Mouse (Mus musculus): ENCODE measurements around the gene Fbxo45. TPM values are rescaled to one million over a fixed set of nuclear protein-coding genes. Genes with fewer than 3 reads are reported as not detected.
"Not testable (repeated sequence)": the region's sequence is repeated elsewhere in the genome, so short reads cannot be mapped to it uniquely, and the experiment has no call there.

Gene Fbxo45
- polyA plus RNA-seq, 1 experiment from 2014 or later = 11.5 TPM

DNA sequence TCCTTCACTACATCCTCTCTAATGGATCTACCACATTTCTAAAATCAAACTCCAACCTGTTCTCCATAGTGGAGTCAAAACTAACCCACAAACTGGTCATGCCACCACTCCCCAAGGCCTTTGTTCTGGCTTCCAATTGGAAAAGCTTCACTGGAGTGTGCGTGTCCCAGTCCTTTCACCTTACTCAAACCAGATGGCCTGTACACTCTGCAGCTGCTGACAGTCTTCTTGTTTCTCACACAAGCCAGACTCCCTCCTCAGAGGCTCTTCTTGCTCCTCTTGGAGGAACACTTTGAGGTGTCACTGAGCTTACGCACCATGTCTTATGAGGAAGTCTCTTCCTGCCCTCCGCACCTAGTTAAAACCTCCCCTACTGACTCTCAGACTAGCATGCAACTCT is 3.1 kb downstream of the Fbxo45 start:
- Histone ChIP-seq H3K9me3 (no peaks in the 10 kb centered on the region), H3K9ac (no peak overlapping the region), H3K4me1 (replicated peaks) (peaks cover 8% of the 10 kb centered on the region), H3K4me2 (replicated peaks) (no peak overlapping the region), H3K27me3 (replicated peaks) (no peaks in the 10 kb centered on the region), H3K4me3 (replicated peaks) (no peak overlapping the region), H3K27ac (no peak overlapping the region), H3K36me3 (no peaks in the 10 kb centered on the region)
- ATAC-seq = no peak
- WGBS = 86% methylated on average over 3 of the region's 3 CpGs

DNA sequence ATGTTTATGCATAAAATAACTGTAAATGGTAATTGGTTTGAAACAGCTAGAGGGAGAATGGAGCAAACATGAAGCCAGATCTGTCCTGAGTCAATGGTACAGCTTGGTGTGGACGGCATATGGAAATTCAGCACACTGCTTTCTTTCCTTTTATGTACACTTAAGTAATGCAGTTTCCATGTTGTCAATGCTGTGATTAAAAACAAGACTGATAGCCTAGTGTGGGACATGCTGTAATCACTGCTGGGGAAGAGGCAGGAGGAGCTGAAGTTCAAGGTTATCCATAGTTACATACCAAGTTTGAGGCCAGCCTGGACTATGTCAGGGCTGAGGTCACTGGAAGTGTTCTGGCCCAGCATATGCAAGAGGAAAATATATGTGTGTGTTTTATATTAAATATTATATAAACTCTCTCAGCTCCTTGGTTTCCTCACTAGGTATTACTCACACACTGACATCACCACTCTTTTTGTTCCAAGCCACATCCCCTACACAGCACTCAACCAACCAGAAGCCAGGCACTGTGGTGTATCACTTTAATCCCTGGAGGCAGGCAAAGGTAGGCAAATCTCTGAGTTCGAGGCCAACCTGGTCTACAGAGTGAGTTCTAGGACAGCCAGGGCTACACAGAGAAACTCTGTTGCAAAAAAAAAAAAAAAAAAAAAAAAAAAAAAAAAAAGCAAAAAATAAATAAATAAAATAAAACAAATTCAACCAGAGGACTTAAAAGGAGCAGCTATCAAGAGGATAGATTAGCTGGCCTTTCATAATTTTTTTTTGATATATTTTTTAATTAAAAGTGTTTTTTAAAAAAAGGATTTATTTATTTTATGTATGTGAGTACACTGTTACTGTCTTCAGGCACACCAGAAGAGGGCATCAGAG is 7.3 kb downstream of the Fbxo45 start:
- Histone ChIP-seq H3K9ac (no peak overlapping the region), H3K4me2 (replicated peaks) (no peak overlapping the region), H3K4me1 (replicated peaks) (no peaks in the 10 kb centered on the region; the same call in 1 of the 2 replicates), H3K4me3 (replicated peaks) (no peak overlapping the region), H3K9me3 (no peaks in the 10 kb centered on the region), H3K27ac (no peak overlapping the region), H3K27me3 (replicated peaks) (no peaks in the 10 kb centered on the region), H3K36me3 (0 out of 2 replicates have a peak, but pooled peaks cover 14% of the 10 kb centered on the region)
- 92% methylated on average over 2 of the region's 2 CpGs for WGBS
- no peak for ATAC-seq

DNA sequence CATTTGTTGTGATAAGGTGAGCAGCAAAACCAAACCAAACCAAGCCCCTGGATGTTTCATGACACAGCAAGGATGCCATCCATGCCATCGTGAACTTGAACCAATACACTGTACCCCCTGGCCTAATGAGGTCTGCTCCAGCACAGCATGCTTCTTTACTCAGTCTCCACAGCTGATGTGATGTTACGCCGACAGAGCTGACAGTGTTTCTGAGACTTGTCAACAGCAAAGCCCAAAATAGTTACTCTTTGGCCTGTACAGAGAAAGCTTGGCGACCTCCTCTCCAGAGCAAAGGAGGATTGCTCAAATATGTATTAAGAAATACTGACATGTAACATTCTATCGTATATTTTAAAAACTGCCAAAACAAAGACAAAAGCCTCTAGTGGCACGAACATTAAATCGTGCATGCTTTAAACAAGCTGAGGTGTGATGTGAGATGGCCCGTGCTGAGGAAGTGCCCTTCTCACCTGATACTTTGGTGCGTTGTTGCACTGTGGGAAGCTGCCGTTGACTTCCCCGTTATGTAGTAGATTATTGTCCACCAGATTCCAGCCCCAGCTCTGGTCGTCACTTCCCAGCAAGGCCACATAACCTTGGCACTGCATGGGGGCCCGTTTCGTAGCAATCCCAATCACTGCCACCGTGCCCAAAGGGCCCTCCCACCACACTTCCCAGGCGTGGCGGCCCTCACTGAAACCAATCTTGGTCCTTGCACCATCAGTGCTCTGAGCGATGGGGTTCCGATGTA is 8.9 kb downstream of the Fbxo45 start:
- H3K36me3 ChIP-seq = 0 out of 2 replicates have a peak, but pooled peaks cover 14% of the 10 kb centered on the region
- WGBS = 90% methylated on average over 19 of the region's 19 CpGs
- ATAC-seq = no peak
- no peaks in the 10 kb centered on the region for H3K27me3 ChIP-seq (replicated peaks)
- no peak overlapping the region for H3K4me3 ChIP-seq (replicated peaks)
- no peak overlapping the region for H3K27ac ChIP-seq
- H3K9ac ChIP-seq = no peak overlapping the region
- no peaks in the 10 kb centered on the region for H3K4me1 ChIP-seq (replicated peaks)
- no peaks in the 10 kb centered on the region for H3K9me3 ChIP-seq
- no peak overlapping the region for H3K4me2 ChIP-seq (replicated peaks)

DNA sequence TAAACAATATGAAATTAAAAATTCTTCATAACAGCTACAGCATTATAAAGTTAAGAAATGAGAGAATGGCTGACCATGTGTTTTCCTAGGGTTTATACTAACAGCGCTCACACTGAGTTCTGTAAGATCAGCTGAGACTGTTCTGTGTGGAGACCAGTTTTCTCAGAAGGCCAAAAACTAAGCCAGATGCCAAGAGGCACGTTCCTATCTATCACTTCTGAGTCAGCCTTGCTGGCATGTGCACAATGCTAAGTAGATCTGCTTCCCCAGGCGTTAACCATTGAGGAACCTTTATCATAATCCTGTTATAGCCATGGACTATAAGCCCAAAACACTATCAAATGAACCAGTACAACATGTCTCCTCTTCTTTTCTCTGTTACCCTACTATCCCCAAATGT is 14.9 kb downstream of the Fbxo45 start:
- 81% methylated on average over 3 of the region's 3 CpGs for WGBS
- not testable (repeated sequence) for H3K4me2 ChIP-seq (replicated peaks); H3K27ac ChIP-seq; H3K36me3 ChIP-seq; ATAC-seq; H3K4me3 ChIP-seq (replicated peaks); H3K27me3 ChIP-seq (replicated peaks); H3K4me1 ChIP-seq (replicated peaks); H3K9me3 ChIP-seq; H3K9ac ChIP-seq

DNA sequence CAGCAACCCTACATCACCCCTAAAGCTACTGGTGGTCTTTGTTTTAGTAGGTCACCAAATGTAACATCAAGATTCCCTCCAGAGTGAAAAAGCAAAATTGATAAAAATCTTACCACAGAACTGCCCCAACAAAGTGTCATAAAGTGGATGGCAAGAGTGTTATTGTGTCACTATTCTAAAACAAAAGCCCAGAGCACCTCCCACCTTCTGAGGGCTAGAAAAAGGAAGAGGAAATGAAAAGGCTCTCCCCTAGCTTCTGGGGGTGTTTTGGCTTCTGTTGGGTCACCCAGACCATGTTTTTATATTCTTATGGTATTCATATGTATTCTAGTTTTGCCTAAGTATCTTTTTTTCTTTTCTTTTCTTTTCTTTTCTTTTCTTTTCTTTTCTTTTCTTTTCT is 24.6 kb downstream of the Fbxo45 start:
- H3K9ac ChIP-seq = no peak overlapping the region
- ATAC-seq = no peak
- H3K9me3 ChIP-seq = no peaks in the 10 kb centered on the region
- H3K4me1 ChIP-seq (replicated peaks) = no peaks in the 10 kb centered on the region
- no peak overlapping the region for H3K4me3 ChIP-seq (replicated peaks)
- H3K36me3 ChIP-seq = no peaks in the 10 kb centered on the region
- H3K27me3 ChIP-seq (replicated peaks) = no peaks in the 10 kb centered on the region
- no peak overlapping the region for H3K4me2 ChIP-seq (replicated peaks)
- no peak overlapping the region for H3K27ac ChIP-seq

DNA sequence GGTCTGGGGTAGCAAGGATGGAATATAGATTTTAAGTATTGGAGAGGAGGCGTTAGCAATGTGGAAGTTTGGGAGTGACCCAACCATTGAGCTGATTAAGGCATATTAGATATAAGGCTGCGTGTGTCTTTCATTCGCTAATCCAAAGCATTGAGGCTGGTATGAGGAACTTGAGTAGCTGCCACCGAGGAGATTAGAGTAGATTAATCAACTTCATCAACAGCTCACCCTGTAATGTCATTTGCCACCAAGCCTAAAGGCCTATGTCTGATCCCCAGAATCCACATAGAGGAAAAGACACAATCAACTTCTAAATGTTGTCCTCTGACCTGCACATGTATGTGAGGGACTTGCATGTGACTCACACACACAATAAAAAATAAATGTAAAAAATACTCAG is 25.2 kb downstream of the Fbxo45 start:
- Histone ChIP-seq H3K4me3 (replicated peaks) (no peak overlapping the region), H3K4me2 (replicated peaks) (no peak overlapping the region), H3K27ac (no peak overlapping the region), H3K9me3 (no peaks in the 10 kb centered on the region), H3K36me3 (no peaks in the 10 kb centered on the region), H3K27me3 (replicated peaks) (no peaks in the 10 kb centered on the region), H3K9ac (no peak overlapping the region), H3K4me1 (replicated peaks) (no peaks in the 10 kb centered on the region)
- WGBS = 81% methylated on average over 4 of the region's 4 CpGs
- ATAC-seq = no peak

DNA sequence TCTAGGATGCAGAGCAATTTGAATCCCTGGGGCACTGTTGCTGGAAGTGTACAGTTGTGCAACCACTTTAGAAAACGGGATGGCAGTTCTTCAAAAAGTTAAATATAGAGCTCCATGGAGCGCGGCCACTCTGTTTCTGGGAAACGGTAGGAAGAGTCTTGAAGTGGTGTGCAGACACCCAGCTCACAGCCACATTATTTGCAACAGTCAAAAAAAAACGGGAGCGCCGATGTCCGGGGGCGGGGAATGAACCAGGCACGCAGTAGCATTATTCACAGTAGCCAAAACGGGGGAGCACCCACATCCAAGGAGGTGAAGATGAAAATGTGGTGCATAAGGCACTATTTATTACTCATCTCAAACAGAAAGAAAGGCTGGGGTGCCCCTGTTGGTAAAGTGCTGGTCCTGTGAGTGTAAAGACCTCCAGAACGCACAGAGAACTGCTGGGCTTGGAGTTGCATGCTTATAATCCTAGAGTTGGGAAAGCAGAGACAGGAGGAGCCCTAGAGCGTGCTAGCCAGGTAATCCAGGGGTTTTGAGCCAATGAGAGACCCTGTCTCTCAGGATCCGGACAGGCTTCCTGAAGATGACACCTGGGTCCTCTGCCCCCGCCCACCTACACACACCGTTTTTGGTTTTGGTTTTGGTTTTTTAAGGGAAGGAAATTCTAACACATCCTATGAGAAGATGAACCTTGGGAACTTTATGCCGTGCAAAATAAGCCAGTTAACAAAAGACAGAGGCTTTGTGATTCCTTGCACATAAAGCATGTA is 32.0 kb downstream of the Fbxo45 start:
- Histone ChIP-seq H3K27ac (no peak overlapping the region), H3K36me3 (no peaks in the 10 kb centered on the region), H3K9ac (no peak overlapping the region), H3K4me2 (replicated peaks) (no peak overlapping the region), H3K9me3 (no peaks in the 10 kb centered on the region), H3K27me3 (replicated peaks) (no peaks in the 10 kb centered on the region), H3K4me1 (replicated peaks) (no peaks in the 10 kb centered on the region), H3K4me3 (replicated peaks) (no peak overlapping the region)
- 79% methylated on average over 17 of the region's 17 CpGs for WGBS
- no peak for ATAC-seq

DNA sequence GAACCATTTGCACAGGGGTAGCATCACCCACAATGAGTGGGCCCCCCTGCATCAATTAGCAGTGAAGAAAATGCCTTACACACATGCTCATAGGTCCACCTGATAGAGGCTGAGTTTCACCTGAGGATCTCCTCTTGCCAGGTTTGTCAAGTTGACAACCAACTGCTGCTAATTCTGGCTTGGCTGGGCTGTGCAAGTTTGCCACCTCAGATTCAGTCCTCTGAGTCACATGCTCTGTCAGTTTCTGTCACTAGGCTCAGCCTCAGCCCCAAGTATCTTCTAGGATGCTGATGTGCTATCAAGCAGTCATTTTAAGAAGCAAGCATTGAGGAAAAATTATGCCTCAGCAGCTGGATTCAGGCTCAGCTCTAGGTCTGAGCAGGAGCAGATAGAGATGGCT is 32.8 kb downstream of the Fbxo45 start:
- H3K4me3 ChIP-seq (replicated peaks) = no peak overlapping the region
- H3K4me2 ChIP-seq (replicated peaks) = no peak overlapping the region
- ATAC-seq = no peak
- H3K4me1 ChIP-seq (replicated peaks) = no peaks in the 10 kb centered on the region
- no peaks in the 10 kb centered on the region; the same call in 1 of the 2 replicates for H3K9me3 ChIP-seq
- H3K36me3 ChIP-seq = no peaks in the 10 kb centered on the region
- no peak overlapping the region for H3K9ac ChIP-seq
- H3K27me3 ChIP-seq (replicated peaks) = no peaks in the 10 kb centered on the region
- no peak overlapping the region for H3K27ac ChIP-seq

DNA sequence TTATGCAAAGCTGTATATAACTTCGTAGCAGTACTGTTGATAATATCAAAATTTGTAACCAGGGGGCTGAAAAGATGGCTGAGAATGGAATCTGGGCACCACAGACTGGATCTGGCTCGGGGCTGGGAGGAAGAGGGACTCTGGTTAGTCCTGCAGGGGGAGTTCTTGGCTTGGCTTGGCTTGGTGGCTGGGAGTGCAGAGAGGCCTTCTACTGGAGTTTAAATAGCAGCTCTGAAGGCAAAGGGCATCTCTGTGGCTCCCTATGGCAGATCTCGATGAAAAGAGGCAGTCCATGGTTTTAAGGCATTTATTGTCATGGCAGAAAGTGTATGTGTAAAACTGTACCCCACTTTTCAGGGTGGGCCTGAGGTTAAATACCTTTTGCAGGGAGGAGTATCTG is 42.1 kb downstream of the Fbxo45 start:
- no peak overlapping the region for H3K4me3 ChIP-seq (replicated peaks)
- H3K4me1 ChIP-seq (replicated peaks) = no peaks in the 10 kb centered on the region
- 60% methylated on average over 3 of the region's 3 CpGs for WGBS
- ATAC-seq = no peak
- no peaks in the 10 kb centered on the region; the same call in 1 of the 2 replicates for H3K9me3 ChIP-seq
- H3K27ac ChIP-seq = no peak overlapping the region
- H3K36me3 ChIP-seq = no peaks in the 10 kb centered on the region
- H3K27me3 ChIP-seq (replicated peaks) = no peaks in the 10 kb centered on the region
- H3K9ac ChIP-seq = no peak overlapping the region
- no peak overlapping the region for H3K4me2 ChIP-seq (replicated peaks)

DNA sequence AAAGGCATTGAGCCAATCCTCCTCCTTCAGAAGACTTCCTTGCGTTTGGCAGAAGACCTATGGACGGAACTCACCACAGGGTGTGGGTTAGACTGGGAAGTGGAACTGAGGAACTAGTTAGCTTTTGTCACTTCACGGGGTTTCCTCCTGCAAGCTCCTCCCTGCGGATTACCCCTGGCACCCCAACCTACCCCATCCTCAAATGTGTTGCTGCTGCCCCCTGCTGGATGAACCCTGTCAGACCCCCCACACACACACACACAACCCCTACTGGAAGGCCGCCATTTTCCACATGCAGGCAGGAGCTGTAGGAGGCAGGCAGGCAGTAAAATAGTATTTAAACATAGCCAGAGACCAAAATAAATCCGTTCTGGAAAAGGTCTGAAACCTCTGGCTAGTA is 44.3 kb downstream of the Fbxo45 start:
- no peak overlapping the region for H3K9ac ChIP-seq
- no peaks in the 10 kb centered on the region for H3K36me3 ChIP-seq
- no peak for ATAC-seq
- H3K4me3 ChIP-seq (replicated peaks) = no peak overlapping the region
- no peaks in the 10 kb centered on the region for H3K9me3 ChIP-seq
- no peaks in the 10 kb centered on the region for H3K27me3 ChIP-seq (replicated peaks)
- H3K27ac ChIP-seq = no peak overlapping the region
- H3K4me1 ChIP-seq (replicated peaks) = no peaks in the 10 kb centered on the region
- WGBS = 70% methylated on average over 6 of the region's 6 CpGs
- H3K4me2 ChIP-seq (replicated peaks) = no peak overlapping the region

DNA sequence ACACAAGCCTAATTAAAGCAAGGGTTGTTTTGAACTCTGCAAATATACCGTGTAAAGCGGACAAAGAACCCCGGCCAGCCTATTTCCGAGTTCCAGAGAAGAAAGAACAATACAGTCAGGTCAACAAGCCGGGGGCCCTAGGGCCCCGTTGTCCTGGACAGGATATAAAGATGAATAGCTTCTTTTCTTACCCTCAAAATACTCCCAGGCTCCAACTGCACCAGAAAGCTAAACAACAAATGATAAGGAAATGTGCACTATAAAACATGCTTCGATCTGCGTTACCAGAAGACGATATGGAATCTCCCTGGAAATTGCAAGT is 46.0 kb downstream of the Fbxo45 start:
- 0 out of 2 replicates have a peak overlapping the region, but pooled peaks have one; percentile 54 for H3K27ac ChIP-seq
- H3K27me3 ChIP-seq (replicated peaks) = no peaks in the 10 kb centered on the region
- H3K4me2 ChIP-seq (replicated peaks) = 0 out of 2 replicates have a peak overlapping the region, but pooled peaks have one; percentile 15
- no peak overlapping the region for H3K9ac ChIP-seq
- no peaks in the 10 kb centered on the region for H3K9me3 ChIP-seq
- H3K4me1 ChIP-seq (replicated peaks) = no peaks in the 10 kb centered on the region
- H3K36me3 ChIP-seq = no peaks in the 10 kb centered on the region
- 64% methylated on average over 9 of the region's 9 CpGs for WGBS
- H3K4me3 ChIP-seq (replicated peaks) = no peak overlapping the region
- ATAC-seq = no peak

DNA sequence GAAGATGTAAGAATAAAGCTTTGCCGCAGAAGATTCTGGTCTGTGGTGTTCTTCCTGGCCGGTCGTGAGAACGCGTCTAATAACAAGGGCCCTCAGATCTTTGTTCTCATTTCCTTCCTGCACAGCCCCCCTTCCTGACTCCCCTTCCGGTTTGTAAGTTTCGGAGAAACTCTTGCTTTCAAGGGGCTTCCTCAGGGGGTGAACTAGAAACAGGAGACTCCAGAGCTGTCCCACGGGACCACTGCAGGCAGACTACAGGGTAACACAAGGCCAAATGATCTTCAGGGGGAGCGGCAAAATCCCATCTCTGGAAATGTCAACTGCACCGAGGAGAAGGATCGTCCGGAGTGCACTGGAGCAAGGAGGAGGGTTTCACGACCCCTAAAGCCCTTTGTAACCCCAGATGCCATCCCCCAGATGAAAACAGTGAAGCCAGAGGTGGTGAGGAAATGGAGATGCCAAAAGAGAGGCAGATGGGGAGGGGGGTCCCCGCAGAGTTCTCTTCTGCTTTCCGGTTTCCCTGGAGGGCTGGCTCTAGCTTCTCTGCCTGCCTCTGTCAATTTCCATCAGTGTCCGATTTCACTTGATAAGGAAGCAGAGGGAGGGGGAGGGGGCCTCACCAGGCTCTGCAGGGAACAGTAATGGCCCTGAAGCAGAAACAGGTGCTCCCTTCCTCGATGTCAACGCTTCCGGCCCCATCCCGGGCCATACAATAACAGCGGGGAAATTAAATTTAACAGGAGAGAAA is 46.5 kb downstream of the Fbxo45 start:
- Histone ChIP-seq H3K9ac (no peak overlapping the region), H3K4me3 (replicated peaks) (0 out of 2 replicates have a peak overlapping the region, but pooled peaks have one; percentile 7), H3K4me1 (replicated peaks) (no peaks in the 10 kb centered on the region), H3K27ac (peak overlapping the region; percentile 54), H3K36me3 (no peaks in the 10 kb centered on the region), H3K9me3 (no peaks in the 10 kb centered on the region), H3K27me3 (replicated peaks) (no peaks in the 10 kb centered on the region), H3K4me2 (replicated peaks) (peak overlapping the region; percentile 15; the same call in 1 of the 2 replicates)
- 66% methylated on average over 21 of the region's 21 CpGs for WGBS
- ATAC-seq = no peak
